Mouse (Mus musculus) limb, embryonic 14.5 days (tissue): ENCODE measurements around the gene Ctu2. TPM values are rescaled to one million over a fixed set of nuclear protein-coding genes. Genes with fewer than 3 reads are reported as not detected.

ENCODE experiments used
- ATAC-seq: fragments of 200-750 bp; cut with Nextera tagmentation; 2 replicates; pipeline ENCODE4 v1.8.0; 2017; ENCODE audit warnings: low read depth, moderate number of reproducible peaks, moderate TSS enrichment; ENCODE audit not compliant: low FRiP score
- DNase-seq: peaks from one replicate; pipeline ENCODE4 v3.0.0-alpha.2; 2015; ENCODE audit warnings: low spot score
- H3K27ac ChIP-seq: fragments of 300-500 bp; sonication (generic); replicated peaks from 2 replicates; pipeline ENCODE4 v1.5.1; 2014; ENCODE audit warnings: low read depth, mild to moderate bottlenecking, low read length, moderate library complexity, mixed read lengths
- H3K27me3 ChIP-seq: fragments of 300-500 bp; sonication (generic); 2 replicates; pipeline ENCODE4 v1.6.1; 2014; ENCODE audit warnings: low read length, mixed read lengths; ENCODE audit not compliant: control insufficient read depth, insufficient read depth
- H3K36me3 ChIP-seq: fragments of 300-500 bp; sonication (generic); 2 replicates; pipeline ENCODE4 v1.6.1; 2014; ENCODE audit warnings: mild to moderate bottlenecking, low read length, moderate library complexity, mixed read lengths; ENCODE audit not compliant: control insufficient read depth, insufficient read depth
- H3K4me1 ChIP-seq: fragments of 300-500 bp; sonication (generic); 2 replicates; pipeline ENCODE4 v1.6.1; 2014; ENCODE audit warnings: antibody characterized with exemption, low read length, mixed read lengths; ENCODE audit not compliant: control insufficient read depth, insufficient read depth
- H3K4me2 ChIP-seq: fragments of 300-500 bp; sonication (generic); replicated peaks from 2 replicates; pipeline ENCODE4 v1.6.1; 2014; ENCODE audit warnings: low read depth, mild to moderate bottlenecking, low read length, moderate library complexity; ENCODE audit not compliant: severe bottlenecking
- H3K4me3 ChIP-seq: fragments of 300-500 bp; sonication (generic); replicated peaks from 2 replicates; pipeline ENCODE4 v1.5.1; 2014; ENCODE audit warnings: low read length
- H3K9ac ChIP-seq: fragments of 300-500 bp; sonication (generic); 2 replicates; pipeline ENCODE4 v1.6.1; 2014; ENCODE audit warnings: mild to moderate bottlenecking, low read depth, low read length, moderate library complexity; ENCODE audit not compliant: severe bottlenecking
- H3K9me3 ChIP-seq: fragments of 300-500 bp; sonication (generic); 2 replicates; pipeline ENCODE4 v1.6.1; 2016; ENCODE audit warnings: low read length; ENCODE audit not compliant: control insufficient read depth
- POLR2A ChIP-seq: fragments of 200-500 bp; IDR thresholded peaks from 2 replicates; pipeline ENCODE4 v1.8.0; 2012; ENCODE audit warnings: inconsistent platforms, mild to moderate bottlenecking, moderate library complexity, borderline replicate concordance; ENCODE audit not compliant: insufficient read depth, insufficient read length; ENCODE audit errors: extremely low read depth
- WGBS: fragments of 180-500 bp; shearing (Covaris S2); extraction: QIAGEN DNeasy Blood & Tissue Kit; methylation state at CpG from one replicate; pipeline ENCODE4 v1.1.7; 2014; 5-methylcytosine and 5-hydroxymethylcytosine counted together
- polyA plus RNA-seq, 2 experiments: library from polyadenylated mRNA; depleted of rRNA in 1 of 2; stranded (reverse) in 1 of 2; unstranded in 1 of 2; fragments of >200 nt; fragmentation: Nextera tagmentation in 1 of 2; extraction: Ambion mirVana in 1 of 2; gene quantifications; 2 replicates each; pipeline versions ENCODE4 v1.2.1 to v1.2.3; 2012 to 2014

The Ctu2 gene
- polyA plus RNA-seq, 2 experiments, result 49.5 to 57.1 TPM

DNA sequence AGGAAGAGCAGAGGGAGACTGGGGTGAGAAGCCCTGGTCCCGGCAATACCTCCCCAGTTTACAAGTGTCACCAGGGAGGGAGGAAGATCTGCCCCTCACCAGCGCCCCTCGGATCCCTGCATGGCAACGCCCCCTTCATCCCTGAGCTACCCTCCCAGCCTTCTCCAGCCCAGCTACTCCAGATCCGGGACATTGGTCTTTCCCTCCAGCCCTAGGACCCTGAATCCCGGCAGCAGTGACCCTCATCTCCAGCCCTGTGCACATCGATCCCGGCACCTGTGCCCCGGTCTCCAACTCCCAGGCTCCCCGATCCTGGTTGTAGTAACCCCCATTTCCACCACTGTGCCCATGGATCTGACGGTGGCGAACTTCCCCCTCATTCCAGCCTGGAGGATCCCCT is 33.2 kb upstream of the Ctu2 start:
- Histone ChIP-seq H3K9ac (peak overlapping the region; percentile 65), H3K36me3 (peaks cover 14% of the 10 kb centered on the region), H3K9me3 (no peaks in the 10 kb centered on the region), H3K27ac (peak overlapping the region; percentile 28; the same call in 1 of the 2 replicates), H3K4me3 (peak overlapping the region; percentile 68), H3K4me1 (peaks cover 14% of the 10 kb centered on the region), H3K27me3 (no peaks in the 10 kb centered on the region), H3K4me2 (peak overlapping the region; percentile 95)
- WGBS, result 3% methylated on average over 10 of the region's 12 CpGs
- ATAC-seq (no peak; the same call in 1 of the 2 replicates), DNase-seq (no peak)
- no peak for TF ChIP-seq POLR2A

DNA sequence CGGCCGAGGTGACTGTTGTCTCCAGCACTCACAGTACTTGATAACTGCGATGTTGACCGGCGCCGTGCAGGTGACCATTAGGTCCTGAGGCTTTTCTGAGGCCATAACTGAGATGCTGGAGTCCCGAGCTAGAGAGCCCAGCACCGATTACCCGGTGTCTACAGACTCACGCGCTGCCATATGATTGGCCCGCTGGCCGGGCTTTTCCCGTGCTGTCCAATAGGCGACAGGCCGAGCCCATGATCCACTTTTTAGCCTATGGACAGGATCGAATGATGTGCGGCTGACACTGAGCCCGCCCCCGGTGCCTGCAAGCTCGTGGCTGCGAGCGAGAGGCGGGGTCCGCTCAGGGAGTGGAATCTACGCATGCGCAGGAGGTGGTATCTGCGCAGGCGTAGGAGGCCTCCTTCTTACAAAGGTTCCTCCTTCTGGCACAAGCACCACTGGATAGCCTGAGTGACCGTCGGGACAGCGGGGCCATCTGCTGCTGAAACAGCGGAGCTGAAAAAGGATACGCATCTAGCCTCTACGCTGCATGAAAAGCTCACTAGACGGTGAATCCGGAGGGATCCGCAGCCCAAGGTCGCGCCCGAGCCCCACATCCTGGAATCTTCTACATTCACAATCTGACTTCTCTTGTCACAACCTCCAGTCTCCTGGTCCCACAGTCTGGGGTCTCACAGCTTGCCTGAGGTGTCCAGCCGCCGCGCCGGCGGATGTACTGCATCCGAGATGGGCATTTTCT is 32.5 kb upstream of the Ctu2 start, which contains the start of gene Mvd:
TSS of gene Mvd (minus strand) at position 161 of the 745 bp plus-strand sequence.
- peak; percentile 67; the same call in 1 of the 2 replicates for TF ChIP-seq POLR2A
- H3K9ac ChIP-seq, result peak within 1 kb of the TSS; percentile 71
- peak within 1 kb of the TSS; percentile 92 for H3K27ac ChIP-seq
- DNase-seq (peak; percentile 99), ATAC-seq (peak; percentile 97)
- H3K4me1 ChIP-seq, result peaks cover 14% of the 10 kb centered on the region
- peak within 1 kb of the TSS; percentile 95 for H3K4me2 ChIP-seq
- peak within 1 kb of the TSS; percentile 68 for H3K4me3 ChIP-seq
- peaks cover 11% of the 10 kb centered on the region for H3K36me3 ChIP-seq
- under 1% methylated on average over 47 of the region's 47 CpGs for WGBS
- no peaks in the 10 kb centered on the region for H3K27me3 ChIP-seq
- H3K9me3 ChIP-seq, result no peaks in the 10 kb centered on the region

DNA sequence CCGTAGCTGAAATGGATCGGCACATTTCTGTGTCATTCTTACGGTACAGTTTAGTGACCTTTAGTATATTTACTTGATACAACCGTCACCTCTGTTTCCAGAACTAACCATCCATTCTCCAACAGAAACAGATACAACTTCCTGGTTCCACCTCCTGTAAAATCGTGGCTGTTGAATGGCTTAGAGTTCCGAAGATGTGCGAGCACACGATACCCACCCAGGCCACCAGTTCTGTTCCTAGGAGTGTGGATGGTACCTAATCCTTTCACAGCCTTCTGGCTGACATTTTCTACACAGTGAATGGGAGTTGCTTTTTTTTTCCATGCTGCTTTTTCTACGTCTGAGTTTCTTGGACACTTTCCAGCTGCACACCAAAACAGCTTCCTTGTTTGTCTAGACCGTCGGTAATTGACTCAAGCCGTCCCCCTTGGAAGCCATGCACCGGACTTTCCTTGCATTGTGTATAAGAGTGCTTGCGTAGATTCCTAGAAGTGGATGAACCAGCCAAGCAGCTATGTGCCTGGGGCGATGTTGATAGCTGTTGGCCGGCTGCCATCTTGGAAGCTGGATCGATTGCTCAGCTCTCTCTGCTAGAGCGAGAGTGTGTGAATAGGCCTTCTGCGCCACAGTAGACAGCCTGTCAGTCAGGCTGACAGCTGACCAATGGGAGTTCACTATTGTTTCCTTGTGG is 31.7 kb upstream of the Ctu2 start:
- Histone ChIP-seq H3K27ac (peak overlapping the region; percentile 92), H3K9me3 (no peaks in the 10 kb centered on the region), H3K4me3 (peak overlapping the region; percentile 68), H3K4me1 (peaks cover 14% of the 10 kb centered on the region), H3K9ac (peak overlapping the region; percentile 71), H3K27me3 (no peaks in the 10 kb centered on the region), H3K4me2 (peak overlapping the region; percentile 95), H3K36me3 (peaks cover 5% of the 10 kb centered on the region)
- 8% methylated on average over 19 of the region's 19 CpGs for WGBS
- peak; percentile 92 for DNase-seq
- ATAC-seq, result peak; percentile 24; the same call in 1 of the 2 replicates
- TF ChIP-seq POLR2A, result no peak

GRCm38 (mm10) chr8:122445203-122445602 is 30.7 kb upstream of the Ctu2 start:
- Histone ChIP-seq H3K27ac (no peak overlapping the region), H3K36me3 (no peaks in the 10 kb centered on the region), H3K27me3 (no peaks in the 10 kb centered on the region), H3K4me1 (peaks cover 14% of the 10 kb centered on the region), H3K9ac (no peak overlapping the region), H3K4me3 (no peak overlapping the region), H3K9me3 (no peaks in the 10 kb centered on the region), H3K4me2 (no peak overlapping the region)
- ATAC-seq (no peak), DNase-seq (no peak)
- TF ChIP-seq POLR2A, result no peak
- 62% methylated on average over 3 of the region's 3 CpGs for WGBS

- DNase-seq, result no peak
- WGBS, result 70% methylated on average over 7 of the region's 7 CpGs
- no peak overlapping the region for H3K9ac ChIP-seq
- H3K4me2 ChIP-seq, result no peak overlapping the region
- H3K36me3 ChIP-seq, result no peaks in the 10 kb centered on the region
- H3K4me1 ChIP-seq, result no peaks in the 10 kb centered on the region
- ATAC-seq, result peak; percentile 30; the same call in 1 of the 2 replicates
- H3K9me3 ChIP-seq, result no peaks in the 10 kb centered on the region
- no peak for TF ChIP-seq POLR2A
- no peak overlapping the region for H3K4me3 ChIP-seq
- no peaks in the 10 kb centered on the region for H3K27me3 ChIP-seq
- no peak overlapping the region for H3K27ac ChIP-seq
Observed at GRCm38 (mm10) chr8:122451161-122451703, 24.7 kb upstream of the Ctu2 start.
